Mouse (Mus musculus) limb, embryonic 11.5 days (tissue): ENCODE measurements around the gene Pcgf3. TPM values are rescaled to one million over a fixed set of nuclear protein-coding genes. Genes with fewer than 3 reads are reported as not detected.

Experiments
- ATAC-seq: fragments of 200-750 bp; cut with Nextera tagmentation; 2 replicates; pipeline ENCODE4 v1.8.0; 2017; ENCODE audit warnings: low read depth; ENCODE audit not compliant: insufficient number of reproducible peaks, low FRiP score, low TSS enrichment
- DNase-seq: peaks from one replicate; pipeline ENCODE4 v3.0.0-alpha.2; 2015; ENCODE audit warnings: low spot score
- H3K27ac ChIP-seq: fragments of 300-500 bp; sonication (generic); replicated peaks from 2 replicates; pipeline ENCODE4 v1.5.1; 2014; ENCODE audit warnings: low read depth, mild to moderate bottlenecking, low read length
- H3K27me3 ChIP-seq: fragments of 300-500 bp; sonication (generic); 2 replicates; pipeline ENCODE4 v1.6.1; 2014; ENCODE audit warnings: mild to moderate bottlenecking, low read length, mixed read lengths; ENCODE audit not compliant: control insufficient read depth, insufficient read depth
- H3K36me3 ChIP-seq: fragments of 300-500 bp; sonication (generic); 2 replicates; pipeline ENCODE4 v1.6.1; 2014; ENCODE audit warnings: mild to moderate bottlenecking, low read length, moderate library complexity, mixed read lengths; ENCODE audit not compliant: control insufficient read depth, insufficient read depth
- H3K4me1 ChIP-seq: fragments of 300-500 bp; sonication (generic); 2 replicates; pipeline ENCODE4 v1.6.1; 2014; ENCODE audit warnings: low read length, mixed read lengths; ENCODE audit not compliant: control insufficient read depth, insufficient read depth
- H3K4me2 ChIP-seq: fragments of 300-500 bp; sonication (generic); 2 replicates; pipeline ENCODE4 v1.6.1; 2014; ENCODE audit warnings: low read depth, mild to moderate bottlenecking, moderate library complexity; ENCODE audit not compliant: severe bottlenecking
- H3K4me3 ChIP-seq: fragments of 300-500 bp; sonication (generic); 2 replicates; pipeline ENCODE4 v1.5.1; 2014; ENCODE audit warnings: low read depth, low read length
- H3K9ac ChIP-seq: fragments of 300-500 bp; sonication (generic); 2 replicates; pipeline ENCODE4 v1.6.1; 2014; ENCODE audit warnings: mild to moderate bottlenecking, low read length
- H3K9me3 ChIP-seq: fragments of 300-500 bp; sonication (generic); 2 replicates; pipeline ENCODE4 v1.6.1; 2016; ENCODE audit warnings: low read length; ENCODE audit not compliant: control insufficient read depth
- WGBS: fragments of 180-500 bp; shearing (Covaris S2); extraction: QIAGEN DNeasy Blood & Tissue Kit; methylation state at CpG from one replicate; pipeline ENCODE4 v1.1.7; 2014; 5-methylcytosine and 5-hydroxymethylcytosine counted together
- polyA plus RNA-seq: library from polyadenylated mRNA; unstranded; fragments of >200 nt; fragmentation: Nextera tagmentation; extraction: Ambion mirVana; gene quantifications from 2 replicates; pipeline ENCODE4 v1.2.1, GENCODE M21; 2014

Pcgf3 gene
- polyA plus RNA-seq, 1 experiment from 2014 or later: 29.1 TPM

DNA sequence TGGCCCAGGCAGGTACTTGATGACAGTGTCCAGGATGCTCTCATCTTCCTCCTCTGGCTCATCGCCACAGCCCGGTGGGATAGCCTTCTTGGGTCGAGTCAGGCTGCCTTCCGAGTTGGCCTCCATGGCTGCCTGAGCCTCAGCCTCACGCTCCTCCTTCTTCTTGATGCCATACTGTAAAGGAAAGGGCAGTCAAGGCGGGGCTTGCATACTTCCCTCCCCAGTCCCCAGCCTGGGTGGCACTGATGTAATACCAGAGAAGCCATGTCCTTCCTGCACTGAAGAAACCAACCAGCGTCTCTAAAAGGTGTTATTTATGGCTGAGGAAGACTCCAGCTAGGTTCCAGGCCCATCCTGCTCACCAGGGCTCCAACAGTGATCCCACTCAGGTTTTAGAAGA is 59.1 kb downstream of the Pcgf3 start:
- no peaks in the 10 kb centered on the region for H3K27me3 ChIP-seq
- ATAC-seq (no peak), DNase-seq (no peak)

DNA sequence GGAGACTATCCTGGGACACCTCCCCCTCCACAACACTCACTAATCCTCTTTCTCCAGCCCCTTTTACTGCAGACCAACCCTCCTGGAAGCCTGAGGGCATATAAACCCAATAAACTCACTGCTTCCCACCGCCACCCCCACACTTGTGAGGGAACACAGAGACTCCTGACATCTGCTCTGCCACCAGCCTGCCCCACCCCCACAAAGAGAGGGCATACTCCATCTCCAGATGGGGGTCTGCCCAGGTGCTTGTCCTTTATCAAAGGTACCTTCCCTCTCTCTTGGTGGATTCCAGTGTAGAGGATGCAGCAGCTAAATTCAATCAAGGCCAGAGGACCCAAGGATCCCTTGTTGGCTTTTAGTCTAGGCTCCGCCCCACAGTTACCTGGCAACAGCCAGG is 60.0 kb downstream of the Pcgf3 start:
- Histone ChIP-seq H3K4me3 (no peak overlapping the region), H3K36me3 (no peaks in the 10 kb centered on the region), H3K27ac (no peak overlapping the region), H3K4me2 (no peak overlapping the region), H3K9ac (no peak overlapping the region), H3K4me1 (peaks cover 5% of the 10 kb centered on the region; the same call in 1 of the 2 replicates), H3K9me3 (no peaks in the 10 kb centered on the region), H3K27me3 (no peaks in the 10 kb centered on the region)
- no peak; the same call in 1 of the 2 replicates for ATAC-seq
- peak; percentile 42 for DNase-seq
- whole genome bisulfite sequencing: 52% methylated on average over 2 of the region's 2 CpGs

More for the DNA sequence above, 59.1 kb downstream of the Pcgf3 start:
- Histone ChIP-seq H3K4me2 (no peak overlapping the region), H3K27ac (no peak overlapping the region), H3K4me3 (no peak overlapping the region), H3K4me1 (peaks cover 5% of the 10 kb centered on the region; the same call in 1 of the 2 replicates), H3K36me3 (no peaks in the 10 kb centered on the region), H3K9me3 (no peaks in the 10 kb centered on the region), H3K9ac (no peak overlapping the region)
- 79% methylated on average over 7 of the region's 7 CpGs for WGBS

DNA sequence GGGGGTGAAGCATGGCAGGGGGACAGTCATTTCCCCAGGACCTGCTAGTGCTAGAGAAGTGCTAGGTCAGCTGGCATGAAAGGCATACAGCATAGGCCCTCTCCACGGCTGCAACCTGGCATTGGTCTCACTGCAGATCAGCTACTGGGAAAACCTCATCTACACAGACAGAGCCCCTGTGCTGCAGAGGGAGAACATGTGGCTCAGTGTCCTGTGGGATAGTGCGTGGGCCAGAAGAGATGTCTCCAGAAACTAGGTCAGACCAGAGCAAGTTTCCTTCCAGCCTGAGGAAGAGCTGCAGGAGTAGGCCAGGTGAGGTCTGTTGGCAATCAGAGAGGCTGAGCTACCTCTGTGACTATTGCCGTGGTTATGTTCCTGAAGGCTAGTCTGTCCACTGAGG is 60.9 kb downstream of the Pcgf3 start:
- no peak overlapping the region for H3K4me3 ChIP-seq
- WGBS: 77% methylated on average over 3 of the region's 3 CpGs
- no peaks in the 10 kb centered on the region for H3K36me3 ChIP-seq
- ATAC-seq (no peak), DNase-seq (no peak)
- no peaks in the 10 kb centered on the region for H3K9me3 ChIP-seq
- H3K9ac ChIP-seq: no peak overlapping the region
- H3K27ac ChIP-seq: no peak overlapping the region
- H3K27me3 ChIP-seq: no peaks in the 10 kb centered on the region
- no peak overlapping the region for H3K4me2 ChIP-seq
- peaks cover 5% of the 10 kb centered on the region; the same call in 1 of the 2 replicates for H3K4me1 ChIP-seq

DNA sequence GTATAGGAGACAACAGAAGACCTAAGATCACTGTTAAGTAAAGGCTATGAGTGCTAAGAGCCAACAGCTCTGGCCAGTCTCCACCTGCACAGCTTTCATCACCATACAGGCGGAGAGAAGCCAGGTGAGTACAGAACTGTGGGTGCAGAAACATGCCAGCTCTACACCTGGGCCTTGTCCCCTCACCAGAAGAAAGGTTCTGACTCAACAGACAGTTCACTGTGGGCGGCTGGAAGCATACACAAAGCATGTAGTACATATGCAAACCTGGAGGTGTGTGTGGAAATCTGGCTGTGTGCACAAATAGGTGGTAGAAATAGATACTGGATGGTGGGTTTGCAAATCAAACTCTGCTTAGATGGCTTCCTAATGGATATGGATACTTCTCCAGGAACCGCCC is 61.6 kb downstream of the Pcgf3 start:
- Histone ChIP-seq H3K9me3 (no peaks in the 10 kb centered on the region), H3K36me3 (no peaks in the 10 kb centered on the region), H3K4me3 (no peak overlapping the region), H3K4me1 (peaks cover 5% of the 10 kb centered on the region; the same call in 1 of the 2 replicates), H3K4me2 (no peak overlapping the region), H3K27me3 (no peaks in the 10 kb centered on the region), H3K9ac (no peak overlapping the region), H3K27ac (no peak overlapping the region)
- WGBS: 87% methylated on average over 3 of the region's 3 CpGs
- no peak for DNase-seq
- ATAC-seq: no peak

DNA sequence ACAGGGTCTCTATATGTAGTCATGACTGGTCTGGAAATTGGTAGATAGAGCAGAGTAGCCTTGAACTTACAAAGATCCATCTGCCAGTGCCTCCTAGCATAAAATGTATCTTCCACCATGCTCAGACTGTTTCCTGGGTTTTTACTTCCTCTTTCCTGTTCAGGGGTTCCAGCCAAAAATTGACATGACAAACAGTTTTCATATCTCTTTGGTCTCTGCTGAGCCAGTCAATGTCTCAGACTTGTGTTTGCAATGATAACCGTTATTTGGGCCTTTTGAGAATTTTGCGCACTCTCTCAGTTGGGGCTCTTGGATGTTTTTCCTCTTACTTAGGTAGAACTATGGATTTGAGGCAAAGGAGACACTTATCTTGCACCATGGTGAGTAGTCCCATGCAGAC is 73.2 kb downstream of the Pcgf3 start:
- H3K9me3 ChIP-seq: no peaks in the 10 kb centered on the region; the same call in 1 of the 2 replicates
- 95% methylated on average over 2 of the region's 2 CpGs for WGBS
- H3K27me3 ChIP-seq: no peaks in the 10 kb centered on the region
- H3K27ac ChIP-seq: no peak overlapping the region
- H3K36me3 ChIP-seq: no peaks in the 10 kb centered on the region
- H3K4me3 ChIP-seq: no peak overlapping the region
- ATAC-seq (no peak), DNase-seq (no peak)
- no peak overlapping the region for H3K9ac ChIP-seq
- H3K4me1 ChIP-seq: no peaks in the 10 kb centered on the region
- no peak overlapping the region for H3K4me2 ChIP-seq

DNA sequence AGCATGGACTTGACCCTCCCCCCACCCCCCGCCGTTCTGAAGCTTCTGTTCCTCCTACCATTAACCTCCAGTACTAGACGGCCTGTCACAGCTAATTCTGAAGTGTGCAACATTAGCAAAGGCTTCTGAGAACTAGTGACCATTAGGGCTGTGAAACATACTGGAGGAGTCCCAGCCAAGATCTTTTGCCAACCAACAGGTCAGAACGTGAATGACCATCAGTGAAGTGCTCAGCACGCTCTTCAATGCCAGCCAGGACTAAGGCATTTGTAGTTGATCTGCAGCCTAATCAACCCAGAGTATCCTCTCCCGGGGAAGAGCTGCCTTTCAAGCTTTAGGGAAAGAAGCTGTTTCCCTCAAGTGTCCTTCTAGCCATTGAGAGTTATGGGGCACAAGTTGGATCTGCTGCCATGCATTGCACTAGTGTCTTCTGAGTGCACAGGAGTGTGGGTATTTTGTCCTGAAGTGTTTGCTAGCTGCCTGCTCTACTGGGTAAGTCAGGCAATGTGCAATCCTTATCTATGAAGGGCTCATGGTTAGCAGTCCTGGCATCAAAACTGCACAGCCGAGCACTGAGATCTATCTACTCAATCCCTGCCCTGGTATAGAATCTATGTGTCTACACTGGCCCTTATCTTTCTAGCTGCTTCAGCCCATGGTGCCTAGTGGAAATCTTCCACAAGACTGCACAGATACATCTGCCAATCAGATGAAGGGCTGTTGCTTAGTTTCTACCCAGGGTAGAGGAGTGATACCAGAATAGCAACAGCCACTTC is 82.7 kb downstream of the Pcgf3 start:
- Histone ChIP-seq H3K27me3 (0 out of 2 replicates have a peak, but pooled peaks cover 2% of the 10 kb centered on the region), H3K36me3 (no peaks in the 10 kb centered on the region), H3K4me3 (no peak overlapping the region), H3K27ac (no peak overlapping the region), H3K9ac (no peak overlapping the region), H3K4me2 (no peak overlapping the region), H3K9me3 (no peaks in the 10 kb centered on the region), H3K4me1 (no peaks in the 10 kb centered on the region)
- no peak for ATAC-seq
- no peak for DNase-seq
- 64% methylated on average over 7 of the region's 7 CpGs for WGBS

DNA sequence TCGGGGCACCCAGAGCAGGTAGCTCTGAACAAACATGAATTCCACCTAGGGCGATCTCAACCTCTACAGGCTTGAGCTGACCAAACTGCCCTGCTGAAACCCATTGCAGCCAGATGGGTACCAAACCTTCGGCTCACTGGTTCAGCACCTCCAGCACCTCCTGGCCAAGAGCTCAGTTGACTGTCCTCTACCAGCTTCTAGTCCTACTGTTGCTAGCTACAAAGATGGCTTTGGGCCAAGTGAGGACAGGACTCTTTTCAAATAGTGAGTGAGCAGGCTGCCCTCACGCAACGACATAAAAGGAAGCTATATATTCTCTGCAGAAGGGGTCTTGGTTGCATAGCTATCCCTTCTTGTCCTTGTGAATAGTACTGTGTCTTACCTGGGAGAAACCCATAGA is 86.6 kb downstream of the Pcgf3 start:
- H3K4me1 ChIP-seq: 0 out of 2 replicates have a peak, but pooled peaks cover 5% of the 10 kb centered on the region
- 86% methylated on average over 5 of the region's 5 CpGs for WGBS
- H3K9me3 ChIP-seq: no peaks in the 10 kb centered on the region
- no peak overlapping the region for H3K4me2 ChIP-seq
- ATAC-seq (no peak), DNase-seq (no peak)
- H3K27ac ChIP-seq: no peak overlapping the region
- H3K4me3 ChIP-seq: no peak overlapping the region
- peaks cover 28% of the 10 kb centered on the region for H3K27me3 ChIP-seq
- H3K36me3 ChIP-seq: no peaks in the 10 kb centered on the region
- H3K9ac ChIP-seq: no peak overlapping the region

DNA sequence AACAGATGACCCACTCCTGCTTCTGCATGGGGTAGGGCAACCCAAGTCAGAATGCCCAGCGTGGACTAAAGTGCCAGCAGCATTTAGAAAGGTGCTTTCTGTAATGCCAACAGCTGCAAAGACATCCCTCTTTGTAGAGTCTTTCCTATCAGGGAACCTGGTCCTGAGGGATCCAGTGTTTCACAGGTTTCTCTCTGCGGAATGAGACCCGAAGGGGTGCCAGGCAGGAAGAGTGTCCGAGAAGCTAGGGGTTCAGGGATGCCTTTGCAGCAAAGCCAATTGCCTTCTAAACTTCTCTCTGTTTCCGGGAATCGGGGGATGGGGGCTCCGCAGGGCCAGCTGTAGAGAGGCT is 88.1 kb downstream of the Pcgf3 start:
- WGBS: 16% methylated on average over 7 of the region's 7 CpGs
- Histone ChIP-seq H3K36me3 (no peaks in the 10 kb centered on the region), H3K4me1 (0 out of 2 replicates have a peak, but pooled peaks cover 5% of the 10 kb centered on the region), H3K9me3 (no peaks in the 10 kb centered on the region), H3K4me3 (no peak overlapping the region), H3K9ac (no peak overlapping the region), H3K4me2 (no peak overlapping the region), H3K27ac (no peak overlapping the region), H3K27me3 (peaks cover 28% of the 10 kb centered on the region)
- no peak for ATAC-seq
- peak; percentile 22 for DNase-seq
